Mouse (Mus musculus): ENCODE results near the gene 1700012B07Rik. TPM values are rescaled to one million over a fixed set of nuclear protein-coding genes. Genes with fewer than 3 reads are reported as not detected.

Gene 1700012B07Rik
- not detected for total RNA-seq (2021)
- long read RNA-seq, experiment 1: 0 reads
- long read RNA-seq, experiment 2: 0 reads

DNA sequence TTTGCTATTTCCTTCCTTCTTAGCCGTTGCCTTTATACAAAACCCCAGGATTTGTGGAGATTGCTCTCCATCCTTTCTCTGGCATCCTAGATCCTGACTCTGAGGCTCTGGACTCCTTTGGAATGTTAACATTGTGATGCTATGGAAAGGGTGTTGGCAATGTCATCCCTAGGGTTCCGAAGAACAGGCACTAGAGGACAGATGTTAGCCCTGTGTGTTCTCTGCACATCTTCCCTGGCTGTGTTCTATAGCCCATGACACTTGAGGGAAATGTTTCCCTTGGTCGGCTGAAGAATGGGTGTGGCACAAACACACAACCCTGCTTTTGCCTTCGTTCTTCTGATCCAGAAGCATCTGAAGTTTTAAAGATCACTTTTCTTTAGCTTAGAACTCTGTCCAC lies at the start of gene 1700012B07Rik:
1700012B07Rik (minus strand) TSS at position 101 of the 400 bp plus-strand sequence.
- intact Hi-C loops (cut with DNase I): no loop called here
- DNase-seq: no peak

DNA sequence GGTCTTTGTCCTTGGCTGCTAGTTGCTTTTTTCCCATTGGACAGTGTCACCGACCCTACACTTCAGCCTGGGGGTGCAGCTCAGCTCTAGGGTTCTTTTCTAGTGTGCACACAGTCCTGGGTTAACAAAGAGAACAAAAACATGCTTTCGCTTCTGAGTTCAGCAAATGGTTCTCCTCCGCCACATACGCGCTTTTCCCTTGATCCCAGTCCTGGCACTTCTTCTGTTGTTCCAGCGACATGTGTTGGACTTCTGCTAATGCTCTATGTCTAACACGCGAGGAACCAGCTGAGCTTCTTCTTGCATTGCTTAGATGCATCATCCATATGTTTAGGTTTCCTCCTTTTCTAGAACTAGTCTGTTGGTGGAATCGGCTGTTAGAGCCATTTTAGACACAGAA lies 48.9 kb upstream of the 1700012B07Rik start:
- intact Hi-C loops (cut with DNase I): no loop called here
- no peak for DNase-seq

DNA sequence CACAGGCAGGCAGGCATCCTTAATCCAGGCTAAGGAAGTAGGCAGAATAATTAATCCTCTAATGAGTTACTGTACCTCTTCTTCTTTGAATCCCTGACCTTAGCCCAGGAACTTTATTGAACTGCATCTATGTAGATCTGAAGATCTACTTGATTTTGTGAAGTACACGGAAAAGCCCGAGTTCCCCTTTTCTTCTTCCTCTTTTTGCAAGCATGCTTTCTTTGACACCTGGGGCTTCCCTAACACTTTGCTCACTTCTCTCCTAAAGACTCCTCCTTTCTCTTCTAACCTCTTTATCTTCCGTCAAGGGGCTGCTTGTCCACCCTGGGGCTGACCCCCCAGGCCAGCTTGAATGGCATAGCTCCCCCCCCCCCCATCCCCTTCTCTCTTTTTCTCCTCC lies 48.0 kb upstream of the 1700012B07Rik start:
- no peak for DNase-seq
- intact Hi-C loops (cut with DNase I): no loop called here

- no peak for DNase-seq
These were observed 47.6 kb upstream of the 1700012B07Rik start for GRCm38 (mm10) chr11:109875525-109875802.

DNA sequence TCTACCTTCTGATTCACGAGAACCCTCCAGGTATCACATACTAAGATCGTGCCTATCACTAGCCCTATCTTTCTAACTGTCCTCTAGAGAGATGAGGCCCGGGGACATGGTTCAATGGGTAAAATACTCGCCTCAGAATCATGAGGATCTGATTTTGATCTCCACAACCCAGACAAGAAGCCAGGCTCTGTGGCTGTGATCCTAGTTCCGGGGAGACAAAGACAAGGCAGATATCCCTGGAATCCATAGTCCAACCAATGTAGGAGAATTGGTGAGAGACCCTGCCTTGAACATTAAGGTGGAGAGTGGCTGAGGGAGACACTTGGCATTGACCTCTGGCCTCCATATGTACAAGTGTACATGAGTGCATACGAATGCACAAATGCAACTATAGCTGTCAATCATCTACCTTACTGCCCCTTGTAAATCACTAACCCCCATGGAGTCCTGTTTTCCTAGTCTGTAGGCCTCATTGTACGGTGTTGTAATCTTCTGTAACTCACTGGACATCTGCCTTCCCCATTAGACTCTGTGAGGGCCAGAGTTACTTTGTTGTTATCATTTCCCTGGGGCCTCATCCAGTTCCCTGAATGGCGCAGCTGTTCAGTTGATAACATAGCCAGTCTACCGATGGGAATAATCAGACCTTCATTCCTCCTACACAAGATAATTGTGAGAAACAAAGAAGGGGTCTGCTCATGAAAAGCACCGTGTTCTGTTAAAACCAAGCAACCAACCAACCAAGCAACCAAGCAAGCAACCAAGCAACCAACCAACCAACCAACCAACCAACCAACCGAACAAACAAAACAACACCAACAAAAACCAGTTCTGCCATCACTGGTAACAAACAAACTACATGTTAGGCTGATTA lies 47.0 kb upstream of the 1700012B07Rik start:
- intact Hi-C loops (cut with DNase I): no loop called here
- peak in 1 of 2 experiments; percentile 41 for DNase-seq

More at GRCm38 (mm10) chr11:109875525-109875802, 47.6 kb upstream of the 1700012B07Rik start:
- intact Hi-C loops (cut with DNase I): no loop called here

- intact Hi-C loops (cut with DNase I): loop anchor here (2.0 kb wide), 1 partner anchor 397 kb away; no protein-coding TSS in a partner anchor
- peak in 1 of 2 experiments; percentile 52 for DNase-seq
These were observed 46.2 kb upstream of the 1700012B07Rik start for GRCm38 (mm10) chr11:109873852-109874610.

- intact Hi-C loops (cut with DNase I): loop anchor here (2.0 kb wide), 1 partner anchor 398 kb away; no protein-coding TSS in a partner anchor
- DNase-seq: no peak
These were observed 45.4 kb upstream of the 1700012B07Rik start for GRCm38 (mm10) chr11:109873161-109873775.

DNA sequence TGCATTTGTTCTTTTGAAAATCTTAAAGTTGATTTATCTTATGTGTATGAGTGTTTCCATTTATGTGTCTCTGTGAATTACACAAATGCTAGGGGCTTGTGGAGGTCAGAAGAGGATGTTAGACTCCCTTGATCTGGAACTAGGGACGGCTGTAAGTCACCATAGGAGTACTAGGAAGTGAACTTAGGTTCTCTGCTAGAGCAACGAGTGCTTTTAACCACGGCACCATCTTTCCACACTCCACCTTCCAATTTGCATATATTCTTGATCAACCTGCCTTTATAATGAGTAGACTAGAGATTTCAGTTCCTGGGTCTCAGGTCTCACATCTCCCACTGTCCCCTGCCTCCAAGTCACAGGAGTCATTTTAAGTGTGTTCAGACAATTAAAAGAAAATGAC lies 44.8 kb upstream of the 1700012B07Rik start:
- no peak for DNase-seq
- intact Hi-C loops (cut with DNase I): loop anchor here (2.0 kb wide), 1 partner anchor 398 kb away; no protein-coding TSS in a partner anchor

DNA sequence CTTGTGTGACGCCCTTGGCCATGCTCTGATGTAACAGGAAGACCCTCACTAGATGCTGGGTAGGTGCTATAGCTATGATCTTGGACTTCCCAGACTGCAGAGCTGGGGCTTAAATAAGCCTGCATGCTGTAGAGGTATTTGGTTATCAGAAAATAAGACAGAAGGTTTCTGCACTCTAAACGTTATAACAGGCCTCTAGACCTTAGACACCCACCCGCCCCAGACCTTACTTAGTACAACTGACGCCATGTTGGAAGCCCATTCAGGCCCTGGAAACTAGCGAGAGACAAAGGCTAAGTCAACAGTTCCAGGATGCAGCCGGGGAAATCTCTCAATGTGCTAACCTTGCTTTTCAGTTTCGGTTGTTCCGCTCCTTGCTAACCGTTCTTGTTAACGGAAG lies 44.2 kb upstream of the 1700012B07Rik start:
- no peak for DNase-seq
- intact Hi-C loops (cut with DNase I): loop anchor here (2.0 kb wide), 1 partner anchor 399 kb away; no protein-coding TSS in a partner anchor

DNA sequence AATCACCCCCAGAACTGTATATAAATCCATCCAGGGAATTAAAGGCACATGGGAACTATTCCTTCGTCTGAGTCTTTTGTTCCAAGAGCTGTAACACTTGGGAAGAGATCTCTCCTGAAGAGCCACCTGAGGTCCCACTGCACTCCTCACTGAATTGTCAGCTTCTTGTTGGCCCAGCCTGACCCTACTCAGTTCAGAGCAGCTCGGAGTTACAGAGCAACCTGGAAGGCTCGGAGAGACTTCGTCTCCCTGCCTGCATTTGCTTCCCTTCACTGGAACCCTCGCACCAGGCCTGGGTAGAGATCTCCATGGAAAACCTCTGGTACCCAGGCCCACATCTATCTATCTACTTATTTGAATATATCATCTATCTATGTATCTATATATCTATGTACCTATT lies 40.0 kb upstream of the 1700012B07Rik start:
- DNase-seq: no peak
- intact Hi-C loops (cut with DNase I): no loop called here

DNA sequence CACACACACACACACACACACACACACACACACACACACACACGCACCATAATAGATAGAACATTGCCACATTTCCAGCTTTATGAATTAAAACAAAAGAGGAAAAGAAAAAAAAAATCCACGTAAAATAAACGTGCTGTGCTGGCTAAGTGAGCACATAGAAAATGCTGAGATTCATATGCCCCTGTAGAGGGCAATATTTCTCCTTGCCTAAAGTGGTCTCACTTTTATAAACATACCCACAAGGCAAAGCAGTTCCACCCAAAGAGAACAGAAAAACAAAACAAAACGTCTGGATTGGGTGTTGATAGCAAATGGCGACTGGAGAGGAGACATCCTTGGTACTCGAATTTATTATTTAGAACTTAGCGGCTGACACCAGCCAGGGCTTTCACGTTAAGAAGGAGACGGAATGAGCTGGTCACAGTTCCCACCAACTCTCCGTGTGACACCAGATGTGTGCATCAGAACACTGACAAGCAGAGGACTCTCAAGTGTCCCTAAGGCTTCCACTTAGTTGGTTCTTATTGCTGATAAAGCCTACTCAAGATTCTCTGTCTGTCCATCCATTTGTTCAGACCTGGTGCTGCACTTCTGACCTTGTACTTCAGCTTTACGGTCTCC lies 38.8 kb upstream of the 1700012B07Rik start:
- intact Hi-C loops (cut with DNase I): no loop called here
- DNase-seq: no peak

- no peak for DNase-seq
- intact Hi-C loops (cut with DNase I): no loop called here
These were observed 37.7 kb upstream of the 1700012B07Rik start for GRCm38 (mm10) chr11:109865526-109865925.

DNA sequence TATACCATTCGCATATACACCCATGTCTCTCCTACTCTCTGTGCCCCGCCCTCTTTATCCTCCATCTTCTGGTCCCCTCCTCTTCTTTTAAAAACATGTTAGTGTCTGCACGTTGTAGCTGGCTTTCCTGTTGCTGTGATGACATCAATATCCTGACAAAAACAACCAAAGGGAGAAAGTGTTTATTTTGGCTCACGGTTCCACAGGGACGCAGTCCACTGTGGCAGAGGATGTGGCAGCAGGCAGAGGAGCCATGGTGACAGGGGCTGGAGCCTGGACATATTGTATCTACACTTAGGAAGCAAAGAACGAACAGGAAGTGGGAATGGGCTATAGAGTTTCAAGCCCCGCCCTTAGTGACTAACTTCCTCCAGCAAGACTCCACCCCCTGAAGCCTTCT lies 36.1 kb upstream of the 1700012B07Rik start:
- intact Hi-C loops (cut with DNase I): loop anchor here (5.0 kb wide), 2 partner anchors 417 to 622 kb away; no protein-coding TSS in a partner anchor
- no peak for DNase-seq

- no peak for DNase-seq
- intact Hi-C loops (cut with DNase I): loop anchor here (5.0 kb wide), 2 partner anchors 416 to 621 kb away; no protein-coding TSS in a partner anchor
These were observed 35.4 kb upstream of the 1700012B07Rik start for GRCm38 (mm10) chr11:109863194-109863746.

- DNase-seq: peak; percentile 83 to 94
- intact Hi-C loops (cut with DNase I): loop anchor here (1.0 to 5.0 kb wide), 3 partner anchors 190 to 618 kb away; no protein-coding TSS in a partner anchor
These were observed 32.7 kb upstream of the 1700012B07Rik start for GRCm38 (mm10) chr11:109860508-109860907.

DNA sequence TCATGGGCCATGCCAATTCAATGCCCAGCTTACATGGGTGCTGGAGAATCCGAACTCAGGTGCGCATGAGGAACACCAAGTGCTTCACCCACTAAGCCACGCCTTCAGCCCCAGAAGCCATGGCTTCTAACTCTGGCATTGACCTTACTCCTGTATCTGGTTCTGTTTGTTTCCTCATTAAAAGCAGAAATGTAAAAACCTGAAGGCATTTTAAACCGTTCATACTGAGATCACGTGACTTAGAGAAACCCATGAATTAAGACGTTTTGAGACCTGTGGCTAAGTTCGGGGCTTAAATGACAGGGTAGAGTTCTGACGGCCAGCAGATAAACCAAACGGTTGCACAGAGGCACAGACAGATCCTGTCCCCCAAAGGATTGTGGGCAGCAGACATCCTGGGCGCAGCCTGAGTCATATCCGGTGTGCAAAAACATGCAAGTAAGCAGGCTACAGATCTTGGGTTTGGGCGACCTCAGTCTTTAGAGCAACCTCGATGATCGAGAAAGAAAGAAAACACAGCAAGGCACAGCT lies 32.2 kb upstream of the 1700012B07Rik start:
- no peak for DNase-seq
- intact Hi-C loops (cut with DNase I): loop anchor here (1.0 to 5.0 kb wide), 4 partner anchors 48 to 618 kb away; no protein-coding TSS in a partner anchor

GRCm38 (mm10) chr11:109859441-109859840 lies 31.6 kb upstream of the 1700012B07Rik start:
- intact Hi-C loops (cut with DNase I): loop anchor here (5.0 kb wide), 1 partner anchor 47 kb away; no protein-coding TSS in a partner anchor
- DNase-seq: no peak

GRCm38 (mm10) chr11:109857086-109857485 lies 29.2 kb upstream of the 1700012B07Rik start:
- DNase-seq: no peak
- intact Hi-C loops (cut with DNase I): loop anchor here (5.0 kb wide), 1 partner anchor 45 kb away; no protein-coding TSS in a partner anchor

DNA sequence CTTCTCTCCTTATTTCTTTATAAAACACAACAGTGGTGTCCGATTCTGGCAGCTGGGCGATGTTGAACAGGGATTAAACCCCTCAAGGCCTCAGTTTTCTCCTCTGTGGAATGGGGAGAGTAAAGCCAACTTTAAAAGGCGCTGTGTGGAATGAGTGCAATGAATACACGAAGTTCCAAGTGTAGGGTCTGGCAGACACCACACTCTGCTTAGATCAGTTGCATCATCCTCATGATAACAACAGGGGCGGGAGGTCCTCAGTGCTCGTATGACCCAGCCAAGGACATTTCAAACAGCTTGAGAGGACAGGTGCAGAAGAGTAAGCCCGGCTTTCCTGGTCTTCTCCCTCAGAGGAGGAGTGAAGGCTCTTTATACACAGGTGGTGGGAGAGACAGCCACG lies 26.2 kb upstream of the 1700012B07Rik start:
- intact Hi-C loops (cut with DNase I): no loop called here
- DNase-seq: no peak
